Mouse (Mus musculus) thymus, adult 2 months (tissue): ENCODE data around the gene Prkg2.

Experiments
- CTCF ChIP-seq: fragments of 200-500 bp; IDR thresholded peaks from 2 replicates; pipeline ENCODE4 v1.5.1; 2012; ENCODE audit warnings: mild to moderate bottlenecking, control low read depth, low read length, moderate library complexity, borderline replicate concordance; ENCODE audit not compliant: control insufficient read depth, poor library complexity, insufficient read depth; ENCODE audit errors: extremely low read depth
- POLR2A ChIP-seq: fragments of 200-500 bp; IDR thresholded peaks from 2 replicates; pipeline ENCODE4 v1.6.1; 2012; ENCODE audit warnings: mild to moderate bottlenecking, low read length, control low read depth, moderate library complexity; ENCODE audit not compliant: control insufficient read depth, poor library complexity, insufficient read depth; ENCODE audit errors: extremely low read depth

DNA sequence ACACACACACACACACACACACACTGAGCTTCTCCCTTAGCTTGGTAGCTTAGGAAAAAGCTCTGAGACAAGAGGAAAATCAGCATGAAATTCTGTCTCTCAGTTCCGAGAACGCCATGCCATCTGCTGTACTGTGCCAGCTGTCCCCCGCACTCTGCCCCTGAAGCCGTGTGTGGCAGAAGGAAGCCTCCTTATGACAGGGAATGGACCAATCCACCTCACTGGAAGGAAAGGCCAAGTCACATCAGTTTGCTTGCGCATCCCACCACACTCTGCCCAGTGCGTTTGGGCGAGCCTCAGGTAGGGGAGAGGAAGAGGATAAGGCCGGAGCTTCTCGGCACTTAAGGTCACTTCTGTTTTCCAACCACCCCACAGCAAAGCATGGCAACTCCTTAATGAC is 98.0 kb downstream of the Prkg2 start:
- TF ChIP-seq POLR2A (no peak), CTCF (no peak)
